Mouse (Mus musculus) mouse trophoblast stem cell (cell line): ENCODE data around the gene Trim44.

Source experiments
- in situ Hi-C, 2 experiments: fragments of 300-500 bp; cut with MseI, MboI; formaldehyde crosslinking; loops; 2 replicates in 1 of 2; 3 replicates in 1 of 2; pipeline ENCODE4 v1.15.1; 2025

Trim44 gene

DNA sequence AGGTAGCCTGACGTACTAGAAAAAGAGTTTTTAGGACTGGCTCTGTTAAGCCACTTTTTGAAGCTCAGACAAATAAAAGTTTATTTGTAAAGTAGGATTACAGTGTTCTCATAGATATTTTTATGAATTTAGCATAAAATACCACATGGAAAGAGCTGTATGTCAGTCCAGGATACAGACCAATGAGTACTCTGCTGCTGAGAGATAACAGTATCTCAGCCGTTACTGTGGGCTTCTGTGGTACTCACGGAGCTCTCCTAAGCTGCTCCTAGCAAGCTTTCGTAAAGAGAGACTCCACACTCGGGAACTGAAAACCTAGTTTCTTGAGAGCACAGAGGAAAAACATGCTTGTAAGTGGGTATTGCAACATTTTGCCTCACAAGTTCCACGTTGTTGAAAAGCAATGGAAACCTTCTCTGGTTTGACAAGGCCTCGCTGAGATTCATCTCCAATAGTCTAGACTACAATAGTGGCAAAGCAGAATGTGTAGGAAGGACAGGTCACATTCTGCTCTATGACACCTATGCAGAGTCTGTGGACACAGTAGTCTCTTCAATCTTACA is 41.6 kb downstream of the Trim44 start:
- in situ Hi-C loops = no loop called here

GRCm38 (mm10) chr2:102364565-102365200 is 42.9 kb downstream of the Trim44 start:
- in situ Hi-C loops = no loop called here

- in situ Hi-C loops = no loop called here
Measured at GRCm38 (mm10) chr2:102362896-102363530, 44.6 kb downstream of the Trim44 start.

DNA sequence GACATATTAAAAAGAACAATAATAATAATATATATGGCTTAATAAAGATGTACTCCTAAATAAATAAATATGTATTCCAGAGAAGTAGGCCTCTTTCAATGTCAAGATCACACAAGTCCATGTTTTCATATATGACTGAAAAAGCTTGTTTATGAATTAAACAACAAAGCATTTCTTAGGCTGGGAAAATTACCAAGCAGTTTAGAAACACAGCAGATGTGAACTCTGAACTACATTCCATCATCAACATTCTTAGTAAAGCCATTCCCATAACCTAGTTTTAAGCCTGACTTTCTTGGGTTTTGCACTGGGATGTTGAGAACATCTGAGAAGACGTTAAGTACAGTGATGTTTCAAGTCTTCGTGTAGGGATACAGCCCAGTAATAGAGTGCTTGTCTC is 45.4 kb downstream of the Trim44 start:
- in situ Hi-C loops = no loop called here

DNA sequence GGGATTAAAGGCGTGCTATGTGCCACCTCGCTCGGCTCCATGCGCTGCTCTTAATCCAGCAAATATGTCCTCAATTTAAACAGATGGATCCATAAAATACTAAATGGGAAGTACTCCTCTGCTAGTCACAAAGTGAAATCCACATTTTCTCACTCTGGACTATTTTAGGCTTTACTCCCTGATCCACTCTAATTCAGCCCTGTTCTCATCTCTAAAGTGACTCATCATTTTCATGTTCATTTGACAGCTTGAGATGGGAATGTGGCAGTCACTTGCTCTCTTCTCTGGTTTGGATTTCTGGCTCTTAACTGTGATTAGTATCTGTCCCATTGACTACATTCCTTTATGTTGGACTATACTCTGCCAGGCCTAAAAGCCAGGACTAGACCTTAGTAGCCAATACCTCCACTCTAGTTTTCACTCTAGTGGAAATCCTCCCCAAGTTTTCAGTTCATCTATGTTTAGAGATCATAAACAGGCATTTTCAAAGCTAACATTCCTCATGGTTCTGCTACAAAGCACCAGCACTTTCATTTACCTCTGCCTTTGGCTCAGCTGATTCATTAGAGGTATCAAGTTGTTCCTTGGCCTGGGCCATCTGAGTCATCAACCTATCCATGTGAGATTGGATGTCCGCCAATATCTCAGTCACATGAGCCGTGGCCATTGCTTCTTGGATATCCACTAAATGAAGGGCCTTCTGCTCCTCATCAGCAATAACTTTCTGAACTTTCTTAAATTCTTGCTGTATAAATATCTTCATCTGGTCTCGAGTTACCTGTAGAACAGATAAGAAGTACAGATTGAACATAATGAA is 50.5 kb downstream of the Trim44 start:
- in situ Hi-C loops = no loop called here

GRCm38 (mm10) chr2:102354076-102354475 is 53.6 kb downstream of the Trim44 start:
- in situ Hi-C loops = no loop called here

- in situ Hi-C loops = no loop called here
Measured at GRCm38 (mm10) chr2:102341429-102341828, 66.2 kb downstream of the Trim44 start.

- in situ Hi-C loops = no loop called here
Measured at GRCm38 (mm10) chr2:102336816-102337215, 70.8 kb downstream of the Trim44 start.

DNA sequence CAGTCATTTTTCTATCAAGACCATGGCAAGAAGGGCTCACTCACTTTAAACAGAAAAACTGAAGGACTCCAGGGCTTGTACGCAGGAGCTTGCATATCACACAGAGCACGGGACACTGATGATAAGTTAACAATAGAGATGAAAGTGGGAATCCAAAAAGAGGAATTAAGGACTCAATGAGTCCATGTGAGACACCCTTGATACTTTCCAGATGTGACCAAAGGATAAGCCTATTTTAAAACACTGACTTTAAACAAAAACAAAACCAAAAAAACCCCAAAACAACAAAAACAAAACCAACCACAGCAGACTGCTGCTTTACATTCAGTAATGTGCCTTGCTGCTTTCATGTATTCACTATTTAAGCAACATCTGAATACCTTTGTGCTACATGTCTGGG is 75.7 kb downstream of the Trim44 start:
- in situ Hi-C loops = no loop called here

DNA sequence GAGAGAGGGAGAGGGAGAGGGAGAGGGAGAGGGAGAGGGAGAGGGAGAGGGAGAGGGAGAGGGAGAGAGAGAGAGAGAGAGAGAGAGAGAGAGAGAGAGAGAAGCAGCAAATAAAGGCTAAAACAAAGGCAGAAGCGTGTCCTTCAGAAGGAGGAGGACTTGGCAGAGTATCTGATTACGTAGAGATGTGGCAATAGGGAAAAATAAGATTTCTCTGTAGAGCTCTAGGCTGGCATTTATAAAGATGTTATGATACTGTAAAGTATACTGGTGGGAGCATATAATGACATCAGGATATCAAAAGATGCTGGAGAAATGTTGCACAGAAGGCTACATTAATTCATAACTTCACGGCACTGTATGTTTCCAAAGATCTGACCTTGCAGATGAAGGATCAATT is 76.5 kb downstream of the Trim44 start:
- in situ Hi-C loops = no loop called here

- in situ Hi-C loops = no loop called here
Measured at GRCm38 (mm10) chr2:102325921-102326320, 81.7 kb downstream of the Trim44 start.

DNA sequence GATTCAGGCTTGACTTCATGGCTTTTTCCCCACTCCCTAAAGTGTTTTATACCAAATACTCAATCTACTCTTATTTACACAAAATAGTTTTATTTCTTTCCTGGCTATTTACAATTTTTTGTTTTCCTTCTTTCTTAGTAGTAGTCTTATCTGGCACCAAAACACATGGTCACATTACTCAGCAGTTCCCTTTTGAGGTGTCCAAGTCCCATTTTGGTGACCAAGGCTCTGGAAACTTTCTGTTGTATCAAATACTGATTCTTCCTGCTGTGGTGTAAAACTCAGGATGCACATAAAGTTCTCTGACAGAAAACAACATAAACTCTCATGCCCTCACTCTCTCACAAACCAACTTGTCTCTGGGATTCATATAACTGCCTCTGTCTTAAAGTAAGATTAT is 83.3 kb downstream of the Trim44 start:
- in situ Hi-C loops = no loop called here

- in situ Hi-C loops = no loop called here
Measured at GRCm38 (mm10) chr2:102316540-102316939, 91.1 kb downstream of the Trim44 start.

DNA sequence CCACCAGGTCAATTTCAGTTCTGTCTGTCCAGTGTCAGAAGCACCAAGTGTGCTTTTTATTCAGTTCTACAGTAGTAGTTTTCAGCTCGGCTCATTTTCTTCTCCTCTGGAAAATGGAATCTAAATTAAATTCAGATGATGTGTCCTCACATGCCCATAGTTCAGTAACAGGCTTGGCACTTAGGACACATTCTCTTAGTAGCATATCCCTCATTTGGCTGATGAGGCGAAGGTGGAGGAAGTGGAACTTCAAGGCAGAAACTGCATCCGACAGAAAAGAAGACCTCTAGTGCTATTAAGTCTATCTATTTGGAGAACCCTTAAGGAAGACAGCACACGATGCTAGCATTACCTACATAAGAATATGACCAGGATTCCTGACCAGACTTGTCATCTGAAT is 92.5 kb downstream of the Trim44 start:
- in situ Hi-C loops = no loop called here

DNA sequence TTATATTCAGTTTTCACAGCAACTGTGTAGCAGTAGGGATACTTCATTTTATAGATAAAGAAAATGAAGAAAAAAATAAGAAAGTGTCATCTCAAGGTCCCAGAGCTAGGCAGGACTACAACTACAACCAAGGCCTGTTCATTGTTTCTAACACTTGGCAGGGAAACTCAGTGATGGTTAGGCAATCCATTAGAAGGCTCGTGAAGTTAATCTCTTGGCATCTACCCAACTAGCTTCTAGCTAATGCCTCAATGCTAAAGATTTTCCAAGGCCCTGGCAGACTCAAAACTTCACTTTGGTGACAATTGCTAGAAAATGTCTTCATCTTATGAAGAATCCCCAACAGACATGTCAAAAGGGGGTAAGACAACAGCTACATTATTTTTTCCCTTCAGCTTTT is 93.0 kb downstream of the Trim44 start:
- in situ Hi-C loops = no loop called here

GRCm38 (mm10) chr2:102314068-102314467 is 93.6 kb downstream of the Trim44 start:
- in situ Hi-C loops = no loop called here

DNA sequence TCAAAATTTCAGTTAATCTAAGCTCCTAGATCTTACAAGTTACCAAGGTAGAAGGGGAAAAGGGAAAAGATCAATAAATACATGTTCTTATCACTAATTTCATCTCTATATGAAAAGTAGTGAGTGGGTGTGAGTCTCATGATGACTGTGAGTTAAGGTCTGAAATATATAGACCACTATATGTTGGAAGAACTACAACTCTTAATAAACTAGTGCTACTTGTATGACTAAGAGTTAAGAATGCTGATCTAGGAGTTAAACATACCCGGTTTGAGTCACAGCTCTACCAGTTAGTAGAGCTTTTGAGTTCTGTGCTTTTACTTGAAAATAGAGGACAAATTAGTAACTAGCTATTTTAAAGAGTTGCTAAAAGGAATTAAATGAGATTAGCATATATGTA is 94.7 kb downstream of the Trim44 start:
- in situ Hi-C loops = no loop called here

- in situ Hi-C loops = no loop called here
Measured at GRCm38 (mm10) chr2:102303274-102303673, 104.4 kb downstream of the Trim44 start.

- in situ Hi-C loops = no loop called here
Measured at GRCm38 (mm10) chr2:102302532-102302931, 105.1 kb downstream of the Trim44 start.

- in situ Hi-C loops = loop anchor here in 1 of 2 experiments (25.0 kb wide), 1 partner anchor 208 kb away; no protein-coding TSS in a partner anchor
Measured at GRCm38 (mm10) chr2:102294827-102295270, 112.8 kb downstream of the Trim44 start.

- in situ Hi-C loops = loop anchor here in 1 of 2 experiments (25.0 kb wide), 1 partner anchor 206 kb away; no protein-coding TSS in a partner anchor
Measured at GRCm38 (mm10) chr2:102293181-102293580, 114.4 kb downstream of the Trim44 start.

- in situ Hi-C loops = loop anchor here in 1 of 2 experiments (25.0 kb wide), 1 partner anchor 205 kb away; no protein-coding TSS in a partner anchor
Measured at GRCm38 (mm10) chr2:102292051-102292450, 115.6 kb downstream of the Trim44 start.
